Mouse (Mus musculus): ENCODE data around the gene Qser1. TPM values are rescaled to one million over a fixed set of nuclear protein-coding genes. Genes with fewer than 3 reads are reported as not detected.
A peak's percentile ranks its signal among the peaks of the same experiment; 100 is the strongest.

Gene Qser1
- total RNA-seq, 2 experiments from 2014 or later: 14.3 to 44.6 TPM

- ATAC-seq (replicated peaks; ENCODE audit: poor library complexity, severe bottlenecking): peak; percentile 57
Observed at GRCm38 (mm10) chr2:104740248-104740949, 76.2 kb downstream of the Qser1 start.

- no peak for ATAC-seq (replicated peaks; ENCODE audit: poor library complexity, severe bottlenecking)
Observed at GRCm38 (mm10) chr2:104739691-104740090, 76.9 kb downstream of the Qser1 start.

GRCm38 (mm10) chr2:104736241-104736640 is 80.3 kb downstream of the Qser1 start:
- no peak for ATAC-seq (replicated peaks; ENCODE audit: poor library complexity, severe bottlenecking)

- ATAC-seq (replicated peaks; ENCODE audit: poor library complexity, severe bottlenecking): no peak
Observed at GRCm38 (mm10) chr2:104732562-104733256, 83.9 kb downstream of the Qser1 start.

GRCm38 (mm10) chr2:104732033-104732444 is 84.5 kb downstream of the Qser1 start:
- peak; percentile 93 for ATAC-seq (replicated peaks; ENCODE audit: poor library complexity, severe bottlenecking)

GRCm38 (mm10) chr2:104727369-104727768 is 89.2 kb downstream of the Qser1 start:
- ATAC-seq (replicated peaks; ENCODE audit: poor library complexity, severe bottlenecking): no peak

- ATAC-seq (replicated peaks; ENCODE audit: poor library complexity, severe bottlenecking): no peak
Observed at GRCm38 (mm10) chr2:104722021-104722420, 94.5 kb downstream of the Qser1 start.

- ATAC-seq (replicated peaks; ENCODE audit: poor library complexity, severe bottlenecking): no peak
Observed at GRCm38 (mm10) chr2:104717827-104718226, 98.7 kb downstream of the Qser1 start.

GRCm38 (mm10) chr2:104717231-104717735 is 99.3 kb downstream of the Qser1 start:
- ATAC-seq (replicated peaks; ENCODE audit: poor library complexity, severe bottlenecking): no peak

GRCm38 (mm10) chr2:104716279-104716678 is 100.3 kb downstream of the Qser1 start, which contains the start of gene Pin1rt1:
TSS of gene Pin1rt1 (minus strand) at chr2:104716379.
- ATAC-seq (replicated peaks; ENCODE audit: poor library complexity, severe bottlenecking): no peak

GRCm38 (mm10) chr2:104714254-104714691 is 102.3 kb downstream of the Qser1 start:
- ATAC-seq (replicated peaks; ENCODE audit: poor library complexity, severe bottlenecking): no peak

GRCm38 (mm10) chr2:104712486-104712809 is 104.1 kb downstream of the Qser1 start:
- peak; percentile 26 for ATAC-seq (replicated peaks; ENCODE audit: poor library complexity, severe bottlenecking)

GRCm38 (mm10) chr2:104711585-104712485 is 104.7 kb downstream of the Qser1 start, which contains the start of gene Tcp11l1:
TSS of gene Tcp11l1 (minus strand) at chr2:104712169.
- peak; percentile 75 for ATAC-seq (replicated peaks; ENCODE audit: poor library complexity, severe bottlenecking)

GRCm38 (mm10) chr2:104710670-104711370 is 105.7 kb downstream of the Qser1 start:
- ATAC-seq (replicated peaks; ENCODE audit: poor library complexity, severe bottlenecking): peak; percentile 28; the same call in 1 of the 2 replicates

GRCm38 (mm10) chr2:104709786-104710337 is 106.7 kb downstream of the Qser1 start:
- no peak for ATAC-seq (replicated peaks; ENCODE audit: poor library complexity, severe bottlenecking)
